Mouse (Mus musculus) forebrain, embryonic 13.5 days (tissue): ENCODE measurements around the gene Nrap. TPM values are rescaled to one million over a fixed set of nuclear protein-coding genes. Genes with fewer than 3 reads are reported as not detected.

Experiments used
- ATAC-seq: fragments of 200-750 bp; cut with Nextera tagmentation; 2 replicates; pipeline ENCODE4 v1.8.0; 2017
- H3K27ac ChIP-seq: fragments of 300-500 bp; sonication (generic); 2 replicates; pipeline ENCODE4 v1.5.1; 2015; ENCODE audit warnings: inconsistent platforms, mild to moderate bottlenecking, moderate library complexity
- H3K27me3 ChIP-seq: fragments of 300-500 bp; sonication (generic); 2 replicates; pipeline ENCODE4 v1.6.1; 2015; ENCODE audit warnings: mild to moderate bottlenecking, inconsistent platforms
- H3K36me3 ChIP-seq: fragments of 300-500 bp; sonication (generic); 2 replicates; pipeline ENCODE4 v1.6.1; 2015; ENCODE audit warnings: mild to moderate bottlenecking, inconsistent platforms; ENCODE audit not compliant: poor library complexity, severe bottlenecking
- H3K4me1 ChIP-seq: fragments of 300-500 bp; sonication (generic); 2 replicates; pipeline ENCODE4 v1.6.1; 2015; ENCODE audit warnings: inconsistent platforms
- H3K4me2 ChIP-seq: fragments of 300-500 bp; sonication (generic); 2 replicates; pipeline ENCODE4 v1.6.1; 2015; ENCODE audit warnings: inconsistent platforms, mild to moderate bottlenecking, moderate library complexity
- H3K4me3 ChIP-seq: fragments of 300-500 bp; sonication (generic); 2 replicates; pipeline ENCODE4 v1.5.1; 2015; ENCODE audit warnings: mild to moderate bottlenecking, inconsistent platforms
- H3K9ac ChIP-seq: fragments of 300-500 bp; sonication (generic); 2 replicates; pipeline ENCODE4 v1.6.1; 2015; ENCODE audit warnings: mild to moderate bottlenecking, inconsistent platforms
- H3K9me3 ChIP-seq: fragments of 300-500 bp; sonication (generic); replicated peaks from 2 replicates; pipeline ENCODE4 v1.6.1; 2016; ENCODE audit warnings: inconsistent platforms
- WGBS: fragments of 180-500 bp; shearing (Covaris S2); methylation state at CpG from one replicate; pipeline ENCODE4 v1.1.7; 2015; 5-methylcytosine and 5-hydroxymethylcytosine counted together
- polyA plus RNA-seq: library from polyadenylated mRNA; unstranded; fragments of >200 nt; fragmentation: Nextera tagmentation; extraction: Ambion mirVana; gene quantifications from 2 replicates; pipeline ENCODE4 v1.2.1, GENCODE M21; 2015

Gene Nrap
- 0.26 and 0.30 TPM in 2 replicates for polyA plus RNA-seq

DNA sequence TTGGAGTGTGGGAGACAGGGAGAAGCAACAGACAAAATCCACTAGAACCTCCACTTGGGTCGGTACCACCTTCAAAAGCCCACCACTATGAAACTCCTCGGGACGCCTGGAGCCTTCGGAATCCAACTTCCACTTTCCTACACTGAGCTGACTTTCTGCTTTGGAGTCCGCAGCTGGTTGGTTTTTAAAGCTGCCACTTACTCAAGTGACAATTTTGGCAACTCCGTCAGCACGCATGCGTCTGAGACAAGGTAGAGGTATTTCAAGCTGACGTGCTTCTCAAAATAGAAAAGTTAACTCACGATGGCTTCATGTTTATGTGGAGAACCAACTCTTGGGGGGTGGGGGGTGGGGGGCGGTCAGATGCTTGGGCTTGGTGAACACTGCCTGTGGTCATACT, at the start of gene Nrap:
Nrap (minus strand) TSS at position 159 of the 400 bp plus-strand sequence.
- no peak within 1 kb of the TSS for H3K27ac ChIP-seq
- H3K4me3 ChIP-seq: no peak within 1 kb of the TSS
- H3K9me3 ChIP-seq: no peaks in the 10 kb centered on the region
- no peaks in the 10 kb centered on the region for H3K4me1 ChIP-seq
- no peak for ATAC-seq
- WGBS: 93% methylated on average over 11 of the region's 11 CpGs
- H3K9ac ChIP-seq: no peak within 1 kb of the TSS
- H3K4me2 ChIP-seq: no peak within 1 kb of the TSS
- H3K36me3 ChIP-seq: no peaks in the 10 kb centered on the region
- peaks cover 6% of the 10 kb centered on the region for H3K27me3 ChIP-seq

DNA sequence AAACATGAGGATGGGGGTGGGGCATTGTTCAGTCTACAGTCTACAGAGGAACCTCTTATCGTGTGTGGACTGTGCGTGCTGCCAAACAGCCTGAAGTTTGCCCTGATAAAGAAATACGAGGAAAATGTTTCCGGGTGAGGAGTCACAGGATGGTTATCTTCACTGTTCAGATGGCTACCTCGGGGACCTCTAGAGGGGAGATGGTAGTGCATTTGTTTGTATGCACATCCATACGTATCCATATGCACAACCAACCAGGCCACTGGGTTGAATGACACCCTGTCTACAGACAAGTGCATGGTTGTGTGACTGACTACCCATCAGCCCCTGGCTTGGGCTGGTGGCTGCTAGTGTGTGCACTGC, 49.2 kb upstream of the Nrap start:
- H3K9me3 ChIP-seq: no peaks in the 10 kb centered on the region
- no peak overlapping the region for H3K9ac ChIP-seq
- 95% methylated on average over 6 of the region's 6 CpGs for WGBS
- no peak for ATAC-seq
- no peak overlapping the region for H3K27ac ChIP-seq
- H3K4me2 ChIP-seq: no peak overlapping the region
- H3K36me3 ChIP-seq: 0 out of 2 replicates have a peak, but pooled peaks cover 3% of the 10 kb centered on the region
- no peaks in the 10 kb centered on the region for H3K4me1 ChIP-seq
- no peaks in the 10 kb centered on the region for H3K27me3 ChIP-seq
- H3K4me3 ChIP-seq: no peak overlapping the region

DNA sequence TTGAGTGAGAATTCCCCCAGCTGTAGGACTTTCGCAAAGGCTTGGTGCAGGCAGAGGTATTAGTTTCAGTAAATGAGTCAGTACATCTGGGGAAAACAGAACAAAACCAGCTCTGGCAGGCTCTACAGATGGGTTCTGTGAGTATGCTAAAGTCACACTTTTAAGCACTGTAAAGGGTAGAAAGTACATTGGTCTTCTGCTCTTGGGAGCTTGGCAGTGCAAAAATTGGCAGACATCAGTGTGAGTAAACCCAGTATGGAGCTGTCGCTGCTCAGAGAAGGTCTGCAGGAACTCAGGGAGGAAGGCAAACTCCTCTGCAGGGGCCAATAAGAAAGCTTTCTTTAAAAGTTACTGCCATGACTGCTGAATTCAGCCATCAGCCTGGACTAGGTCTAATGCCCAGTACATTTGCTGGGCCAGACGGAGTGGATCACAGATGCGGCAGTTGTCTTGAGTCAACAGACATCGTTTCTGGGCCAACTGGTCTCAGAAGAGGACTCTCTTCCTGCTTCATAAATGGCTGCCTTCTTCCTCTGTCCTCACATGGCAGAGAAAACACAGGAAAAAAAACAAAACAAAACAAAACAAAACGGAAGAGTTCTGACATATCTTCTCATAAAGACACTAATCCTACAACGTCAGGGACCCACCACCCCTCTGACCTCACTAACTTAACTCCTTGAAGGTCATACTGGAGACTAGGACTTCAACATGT, 48.7 kb upstream of the Nrap start:
- H3K4me2 ChIP-seq: no peak overlapping the region
- H3K27ac ChIP-seq: no peak overlapping the region
- no peaks in the 10 kb centered on the region for H3K27me3 ChIP-seq
- H3K4me3 ChIP-seq: no peak overlapping the region
- H3K4me1 ChIP-seq: no peaks in the 10 kb centered on the region
- 86% methylated on average over 7 of the region's 7 CpGs for WGBS
- ATAC-seq: no peak
- no peaks in the 10 kb centered on the region for H3K9me3 ChIP-seq
- no peak overlapping the region for H3K9ac ChIP-seq
- 0 out of 2 replicates have a peak, but pooled peaks cover 3% of the 10 kb centered on the region for H3K36me3 ChIP-seq

DNA sequence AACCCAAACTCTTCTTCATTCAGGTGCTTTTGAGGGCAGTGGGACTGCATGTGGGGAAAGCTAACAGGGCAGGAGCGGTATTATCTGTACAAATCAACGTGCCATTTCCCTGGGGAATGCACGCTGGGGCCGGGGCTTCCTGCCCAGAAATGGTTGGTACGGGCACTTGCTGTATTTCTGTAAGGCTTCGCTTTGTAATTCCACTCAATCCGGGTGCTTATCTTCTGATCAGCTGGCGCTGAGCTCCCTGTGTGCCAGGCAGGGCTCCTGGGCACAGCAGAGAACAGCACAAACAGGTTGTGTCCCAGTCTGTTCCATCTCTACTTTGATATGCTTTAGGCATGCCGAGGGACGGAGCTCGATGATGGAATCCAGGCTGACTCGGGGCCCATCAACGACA, 46.5 kb upstream of the Nrap start:
- no peaks in the 10 kb centered on the region for H3K27me3 ChIP-seq
- no peak overlapping the region for H3K4me3 ChIP-seq
- no peaks in the 10 kb centered on the region for H3K4me1 ChIP-seq
- H3K9ac ChIP-seq: no peak overlapping the region
- no peaks in the 10 kb centered on the region for H3K9me3 ChIP-seq
- no peak overlapping the region for H3K27ac ChIP-seq
- H3K4me2 ChIP-seq: no peak overlapping the region
- WGBS: 90% methylated on average over 13 of the region's 13 CpGs
- ATAC-seq: no peak
- H3K36me3 ChIP-seq: 0 out of 2 replicates have a peak, but pooled peaks cover 3% of the 10 kb centered on the region

DNA sequence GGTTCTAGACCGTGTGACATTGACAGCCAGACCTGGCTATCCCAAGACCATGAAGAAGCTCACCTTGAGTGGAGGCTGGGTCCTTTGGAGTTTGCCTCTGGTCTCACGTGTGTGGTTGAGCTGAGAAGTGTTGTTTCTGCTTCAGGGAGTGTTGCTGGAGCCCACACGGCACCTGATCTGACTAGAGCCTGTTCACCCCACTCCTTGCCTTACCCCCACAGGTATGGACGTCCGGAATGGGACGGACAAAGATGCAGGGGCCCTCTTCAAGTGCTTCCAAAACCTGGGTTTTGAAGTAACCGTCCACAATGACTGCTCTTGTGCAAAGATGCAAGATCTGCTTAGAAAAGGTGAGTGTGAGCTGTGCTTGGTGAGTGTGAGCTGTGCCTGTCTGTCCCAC, 43.7 kb upstream of the Nrap start:
- H3K4me2 ChIP-seq: no peak overlapping the region
- H3K4me1 ChIP-seq: no peaks in the 10 kb centered on the region
- no peak overlapping the region for H3K4me3 ChIP-seq
- H3K9ac ChIP-seq: no peak overlapping the region
- H3K36me3 ChIP-seq: 0 out of 2 replicates have a peak, but pooled peaks cover 3% of the 10 kb centered on the region
- no peaks in the 10 kb centered on the region for H3K27me3 ChIP-seq
- ATAC-seq: no peak
- WGBS: 92% methylated on average over 7 of the region's 7 CpGs
- no peak overlapping the region for H3K27ac ChIP-seq
- no peaks in the 10 kb centered on the region for H3K9me3 ChIP-seq

DNA sequence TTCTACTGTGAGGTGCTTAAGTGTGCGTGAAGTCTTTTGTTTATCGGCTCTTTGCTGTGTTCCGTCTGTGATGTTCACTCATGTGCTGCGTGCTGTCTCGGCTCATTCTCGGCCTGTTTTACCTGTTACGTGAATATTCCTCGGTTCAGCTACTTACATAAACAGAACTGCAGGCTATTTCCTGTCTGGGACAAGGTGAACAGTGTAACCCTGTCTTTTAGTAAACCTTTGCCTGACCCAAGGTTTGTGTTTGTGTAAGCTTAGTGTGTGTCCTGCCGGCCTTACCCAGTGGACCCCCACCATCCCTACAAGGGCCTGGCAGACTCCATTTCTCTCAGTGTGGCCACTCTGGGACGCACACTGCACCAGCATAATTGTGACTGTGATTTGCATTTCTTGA, 42.9 kb upstream of the Nrap start:
- no peaks in the 10 kb centered on the region for H3K9me3 ChIP-seq
- H3K36me3 ChIP-seq: 0 out of 2 replicates have a peak, but pooled peaks cover 3% of the 10 kb centered on the region
- no peaks in the 10 kb centered on the region for H3K4me1 ChIP-seq
- H3K27me3 ChIP-seq: no peaks in the 10 kb centered on the region
- no peak for ATAC-seq
- H3K4me2 ChIP-seq: no peak overlapping the region
- WGBS: 84% methylated on average over 10 of the region's 10 CpGs
- H3K27ac ChIP-seq: no peak overlapping the region
- no peak overlapping the region for H3K4me3 ChIP-seq
- no peak overlapping the region for H3K9ac ChIP-seq

DNA sequence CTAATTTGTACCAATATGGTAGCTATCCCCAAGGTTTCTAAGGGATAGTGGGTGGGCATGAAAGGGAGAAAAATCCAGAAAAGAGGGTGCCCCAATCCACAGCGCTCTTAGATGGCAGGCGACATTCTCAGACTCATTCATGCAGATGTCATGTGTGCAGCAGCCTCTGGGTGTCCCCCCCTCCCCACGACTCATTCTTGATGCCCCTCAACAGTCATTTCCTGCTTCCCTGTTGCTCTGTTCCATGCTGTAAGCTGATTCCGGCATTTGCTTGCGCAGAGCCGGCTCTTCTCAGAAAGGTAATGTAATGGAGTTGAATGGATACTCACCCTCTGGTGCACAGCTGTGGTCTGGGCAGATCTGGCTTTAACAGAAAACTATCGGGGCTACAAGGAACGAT, 40.5 kb upstream of the Nrap start:
- 79% methylated on average over 8 of the region's 8 CpGs for WGBS
- no peak for ATAC-seq

DNA sequence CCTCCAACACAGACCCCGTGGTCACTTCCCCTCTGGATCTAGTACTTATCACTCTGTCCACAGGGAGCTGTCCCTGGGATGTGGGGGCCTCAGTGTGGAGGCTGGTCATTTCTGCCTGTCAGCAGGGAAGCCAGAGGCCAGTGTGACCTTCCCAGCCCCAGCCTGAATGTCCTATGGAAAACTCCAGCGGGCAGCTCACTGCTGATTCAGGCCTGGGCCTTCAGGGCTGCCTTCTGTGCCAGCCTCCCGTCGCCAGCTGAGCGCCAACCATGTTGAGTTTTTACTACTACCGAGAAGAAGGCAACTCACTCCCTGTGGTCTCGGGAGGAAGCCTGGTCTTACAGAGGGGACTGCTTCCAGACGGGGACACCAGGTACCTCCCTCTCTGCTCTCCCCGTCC, 35.7 kb upstream of the Nrap start:
- Histone ChIP-seq H3K27ac (no peak overlapping the region), H3K4me3 (no peak overlapping the region), H3K4me1 (peaks cover 16% of the 10 kb centered on the region), H3K9me3 (no peaks in the 10 kb centered on the region), H3K27me3 (no peaks in the 10 kb centered on the region), H3K36me3 (no peaks in the 10 kb centered on the region), H3K9ac (no peak overlapping the region), H3K4me2 (no peak overlapping the region)
- WGBS: 64% methylated on average over 9 of the region's 9 CpGs
- ATAC-seq: no peak

More for the DNA sequence above, 40.5 kb upstream of the Nrap start:
- Histone ChIP-seq H3K27me3 (no peaks in the 10 kb centered on the region), H3K4me2 (no peak overlapping the region), H3K9ac (no peak overlapping the region), H3K4me3 (no peak overlapping the region), H3K27ac (no peak overlapping the region), H3K9me3 (no peaks in the 10 kb centered on the region), H3K36me3 (0 out of 2 replicates have a peak, but pooled peaks cover 3% of the 10 kb centered on the region), H3K4me1 (peaks cover 6% of the 10 kb centered on the region)

DNA sequence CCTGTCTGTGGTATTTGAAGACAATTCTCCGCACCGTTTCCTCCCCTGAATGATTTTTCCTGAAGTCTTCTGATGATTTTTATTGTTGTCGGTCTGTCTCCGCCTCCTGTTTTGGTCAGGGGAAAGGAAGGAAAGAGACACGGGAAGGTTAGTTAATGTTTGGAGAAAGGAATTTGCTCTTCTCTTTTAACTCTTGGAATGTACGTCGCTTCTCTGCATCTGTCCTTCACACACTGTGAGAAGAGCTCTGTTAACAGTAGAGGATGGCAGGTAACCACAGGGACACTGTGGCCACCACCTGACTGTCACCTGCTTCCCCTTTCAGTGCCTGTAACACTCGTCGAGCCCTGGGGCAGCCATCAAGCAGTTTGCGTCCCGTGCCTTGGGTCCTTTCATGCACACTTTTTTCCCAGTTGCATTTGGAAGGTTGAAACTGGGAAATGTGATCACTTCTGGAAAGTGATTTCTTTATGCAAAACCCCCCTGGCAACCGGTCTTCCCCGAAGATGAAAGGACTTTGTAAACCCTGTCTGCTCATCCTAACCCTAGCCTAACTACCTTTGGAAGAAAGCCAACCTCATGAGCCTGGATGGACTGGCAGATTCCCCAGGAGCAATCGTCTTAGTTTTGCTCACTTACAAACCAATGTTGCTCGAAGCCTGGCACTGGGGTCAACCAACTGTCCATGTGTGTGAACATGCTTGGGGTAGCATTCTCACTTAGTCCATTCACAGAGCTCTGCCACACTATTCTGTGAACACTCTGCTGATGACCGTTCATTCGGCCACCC, 35.0 kb upstream of the Nrap start:
- Histone ChIP-seq H3K9ac (no peak overlapping the region), H3K36me3 (no peaks in the 10 kb centered on the region), H3K4me1 (peaks cover 16% of the 10 kb centered on the region), H3K9me3 (no peaks in the 10 kb centered on the region), H3K27ac (no peak overlapping the region), H3K27me3 (no peaks in the 10 kb centered on the region), H3K4me3 (no peak overlapping the region), H3K4me2 (no peak overlapping the region)
- ATAC-seq: no peak
- WGBS: 77% methylated on average over 17 of the region's 17 CpGs

DNA sequence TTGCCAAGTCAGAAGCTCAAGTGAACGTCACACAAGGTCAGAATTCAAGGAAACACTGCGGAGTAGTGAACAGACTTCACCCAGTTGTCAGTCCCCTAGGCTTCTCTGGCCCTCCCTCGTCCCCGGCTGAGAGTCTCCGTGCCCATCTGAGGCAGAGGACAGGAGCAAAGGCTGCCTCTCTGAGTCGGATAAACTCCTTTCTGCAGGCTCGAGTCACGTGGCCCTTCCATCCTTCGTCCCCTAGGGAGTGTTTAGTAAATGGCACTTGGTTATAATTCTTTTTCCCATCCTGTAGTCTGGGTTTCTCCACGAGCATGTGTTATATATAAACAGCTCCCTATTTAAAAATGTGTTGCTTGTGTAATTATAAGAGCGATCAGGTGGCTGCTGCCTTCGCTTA, 33.5 kb upstream of the Nrap start:
- WGBS: 51% methylated on average over 12 of the region's 12 CpGs
- H3K4me3 ChIP-seq: no peak overlapping the region
- no peak overlapping the region for H3K27ac ChIP-seq
- H3K9ac ChIP-seq: no peak overlapping the region
- no peaks in the 10 kb centered on the region for H3K36me3 ChIP-seq
- H3K4me1 ChIP-seq: peaks cover 16% of the 10 kb centered on the region
- no peak overlapping the region for H3K4me2 ChIP-seq
- no peaks in the 10 kb centered on the region for H3K9me3 ChIP-seq
- H3K27me3 ChIP-seq: no peaks in the 10 kb centered on the region
- ATAC-seq: peak; percentile 30; the same call in 1 of the 2 replicates

DNA sequence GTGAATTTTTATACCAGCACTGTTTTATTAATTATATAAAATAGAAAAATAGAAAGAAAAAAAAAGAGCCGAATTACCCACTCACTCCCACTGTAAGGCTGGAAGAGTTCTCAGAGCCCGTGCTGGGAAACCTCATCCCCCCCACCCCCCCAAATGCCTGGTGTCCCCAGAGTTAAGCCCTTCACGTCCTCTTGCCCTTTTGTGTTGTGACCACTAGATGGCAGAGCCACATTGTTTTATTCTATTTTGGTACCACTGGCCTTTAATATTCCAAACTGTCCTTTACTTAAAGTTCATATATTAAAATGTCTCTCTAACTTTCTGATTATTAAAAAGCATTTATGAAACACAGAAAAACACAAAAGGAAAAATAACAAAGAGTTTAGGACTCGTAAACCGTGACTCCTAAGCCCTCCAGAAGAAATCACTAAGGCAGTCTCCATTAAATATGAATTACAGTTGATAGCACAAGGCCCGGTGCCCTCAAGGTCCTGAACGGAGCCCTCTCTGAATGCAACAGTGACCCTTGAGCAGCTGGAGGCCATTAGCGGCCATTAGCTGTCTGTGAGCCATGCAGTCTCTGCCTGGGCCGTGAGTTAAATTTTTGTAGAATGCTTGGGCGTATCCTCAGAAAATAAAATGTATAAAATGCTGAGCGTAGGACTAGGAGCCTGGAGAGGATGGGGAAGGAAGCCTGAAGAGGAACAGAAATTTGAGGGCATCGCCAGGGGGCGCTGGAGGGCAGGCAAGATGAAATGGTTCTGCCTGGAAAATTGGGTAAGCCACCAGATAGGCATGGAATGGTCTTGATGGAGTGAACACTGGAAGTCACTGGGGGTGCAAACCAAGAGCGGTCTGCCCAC, 32.9 kb upstream of the Nrap start:
- Histone ChIP-seq H3K9me3 (no peaks in the 10 kb centered on the region), H3K9ac (no peak overlapping the region), H3K4me1 (peaks cover 16% of the 10 kb centered on the region), H3K27ac (no peak overlapping the region), H3K4me3 (no peak overlapping the region), H3K4me2 (no peak overlapping the region), H3K36me3 (no peaks in the 10 kb centered on the region), H3K27me3 (no peaks in the 10 kb centered on the region)
- WGBS: 33% methylated on average over 14 of the region's 14 CpGs
- ATAC-seq: peak; percentile 48

DNA sequence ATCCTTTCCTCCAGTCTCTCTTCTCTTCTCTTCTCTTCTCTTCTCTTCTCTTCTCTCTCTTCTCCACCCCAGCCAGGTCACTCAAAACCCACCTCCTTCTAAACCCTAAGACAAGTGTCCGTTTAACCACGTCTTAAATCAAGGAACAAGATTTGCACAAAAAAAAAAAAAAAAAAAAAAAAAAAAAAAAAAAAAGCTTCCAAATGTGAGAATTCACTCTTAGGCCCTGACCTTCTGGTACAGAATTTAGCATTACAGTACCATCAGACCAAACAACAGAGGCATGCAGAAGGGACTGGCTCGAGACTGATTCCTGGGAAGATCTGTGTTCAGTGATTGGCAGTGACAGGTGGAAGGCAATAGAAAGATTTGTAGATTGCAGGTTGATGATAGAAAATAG, 30.5 kb upstream of the Nrap start:
- Histone ChIP-seq H3K27me3 (no peaks in the 10 kb centered on the region), H3K36me3 (no peaks in the 10 kb centered on the region), H3K9ac (no peak overlapping the region), H3K27ac (no peak overlapping the region), H3K4me2 (no peak overlapping the region), H3K4me3 (no peak overlapping the region), H3K4me1 (peaks cover 10% of the 10 kb centered on the region), H3K9me3 (no peaks in the 10 kb centered on the region)
- ATAC-seq: no peak
- WGBS: 85% methylated on average over 3 of the region's 3 CpGs
